Mouse (Mus musculus): ENCODE results near the gene Bhlhb9.

DNA sequence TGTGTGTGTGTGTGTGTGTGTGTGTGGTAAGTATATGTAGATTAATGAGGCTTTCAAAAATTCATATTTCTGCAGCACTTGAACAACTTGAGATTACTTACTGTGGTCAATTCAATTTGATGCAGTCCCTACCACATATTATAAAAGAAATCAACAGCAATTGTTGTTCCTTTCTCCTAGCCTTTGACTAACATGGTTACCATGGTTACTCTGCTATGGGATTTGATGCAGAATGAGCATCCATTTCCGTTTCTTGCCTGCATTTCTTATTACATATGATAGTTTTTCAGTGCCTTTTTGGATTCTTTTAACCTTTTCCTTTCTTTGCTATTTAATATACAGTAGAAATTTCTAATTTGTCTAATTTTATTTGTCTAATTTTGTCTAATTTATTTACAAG, 119.7 kb downstream of the Bhlhb9 start:
- TF ChIP-seq CTCF (IDR thresholded peaks at IDR 0.05; ENCODE audit: low read depth, low read length) (no peak), POLR2A (IDR thresholded peaks at IDR 0.05; ENCODE audit: extremely low read depth, insufficient read depth, low read length) (no peak)

Measured in liver, adult 2 months (tissue).